Mouse (Mus musculus) midbrain, embryonic 12.5 days (tissue): ENCODE data around the gene Gnaz. TPM values are rescaled to one million over a fixed set of nuclear protein-coding genes. Genes with fewer than 3 reads are reported as not detected.

Experiments used
- ATAC-seq: fragments of 200-750 bp; cut with Nextera tagmentation; 2 replicates; pipeline ENCODE4 v1.8.0; 2017; ENCODE audit warnings: low read depth, moderate TSS enrichment, moderate library complexity; ENCODE audit not compliant: low FRiP score
- H3K27ac ChIP-seq: fragments of 300-500 bp; sonication (generic); replicated peaks from 2 replicates; pipeline ENCODE4 v1.5.1; 2016; ENCODE audit warnings: mild to moderate bottlenecking
- H3K27me3 ChIP-seq: fragments of 300-500 bp; sonication (generic); 2 replicates; pipeline ENCODE4 v1.6.1; 2016; ENCODE audit warnings: mild to moderate bottlenecking
- H3K36me3 ChIP-seq: fragments of 300-500 bp; sonication (generic); 2 replicates; pipeline ENCODE4 v1.6.1; 2016
- H3K4me1 ChIP-seq: fragments of 300-500 bp; sonication (generic); 2 replicates; pipeline ENCODE4 v1.6.1; 2016
- H3K4me2 ChIP-seq: fragments of 300-500 bp; sonication (generic); replicated peaks from 2 replicates; pipeline ENCODE4 v1.6.1; 2016; ENCODE audit warnings: mild to moderate bottlenecking, moderate library complexity
- H3K4me3 ChIP-seq: fragments of 300-500 bp; sonication (generic); 2 replicates; pipeline ENCODE4 v1.5.1; 2016; ENCODE audit warnings: mild to moderate bottlenecking
- H3K9ac ChIP-seq: fragments of 300-500 bp; sonication (generic); replicated peaks from 2 replicates; pipeline ENCODE4 v1.6.1; 2016; ENCODE audit warnings: mild to moderate bottlenecking, moderate library complexity
- H3K9me3 ChIP-seq: fragments of 300-500 bp; sonication (generic); 2 replicates; pipeline ENCODE4 v1.6.1; 2016; ENCODE audit warnings: mild to moderate bottlenecking
- WGBS: fragments of 180-500 bp; shearing (Covaris S2); methylation state at CpG from one replicate; pipeline ENCODE4 v1.1.7; 2016; 5-methylcytosine and 5-hydroxymethylcytosine counted together
- polyA plus RNA-seq: library from polyadenylated mRNA; unstranded; fragments of >200 nt; fragmentation: Nextera tagmentation; extraction: Ambion mirVana; gene quantifications from 2 replicates; pipeline ENCODE4 v1.2.1, GENCODE M21; 2016

Gene Gnaz
- polyA plus RNA-seq, 1 experiment from 2014 or later: 22.2 TPM

GRCm38 (mm10) chr10:74933548-74934190 is 33.3 kb upstream of the Gnaz start:
- 88% methylated on average over 19 of the region's 19 CpGs for WGBS

GRCm38 (mm10) chr10:74934521-74934920 is 32.5 kb upstream of the Gnaz start:
- WGBS: 84% methylated on average over 12 of the region's 12 CpGs
- no peaks in the 10 kb centered on the region for H3K36me3 ChIP-seq

More at GRCm38 (mm10) chr10:74933548-74934190, 33.3 kb upstream of the Gnaz start:
- no peaks in the 10 kb centered on the region for H3K4me1 ChIP-seq
- H3K4me2 ChIP-seq: no peak overlapping the region
- H3K9ac ChIP-seq: no peak overlapping the region
- H3K36me3 ChIP-seq: no peaks in the 10 kb centered on the region
- H3K27ac ChIP-seq: no peak overlapping the region
- no peak for ATAC-seq
- no peak overlapping the region for H3K4me3 ChIP-seq
- no peaks in the 10 kb centered on the region for H3K27me3 ChIP-seq
- H3K9me3 ChIP-seq: no peaks in the 10 kb centered on the region

GRCm38 (mm10) chr10:74935016-74935415 is 32.0 kb upstream of the Gnaz start:
- H3K27ac ChIP-seq: no peak overlapping the region
- H3K36me3 ChIP-seq: no peaks in the 10 kb centered on the region
- WGBS: 32% methylated on average over 6 of the region's 6 CpGs
- H3K9me3 ChIP-seq: no peaks in the 10 kb centered on the region
- no peak overlapping the region for H3K4me2 ChIP-seq
- H3K4me3 ChIP-seq: no peak overlapping the region
- H3K9ac ChIP-seq: no peak overlapping the region
- no peak for ATAC-seq
- no peaks in the 10 kb centered on the region for H3K27me3 ChIP-seq
- H3K4me1 ChIP-seq: no peaks in the 10 kb centered on the region

More at GRCm38 (mm10) chr10:74934521-74934920, 32.5 kb upstream of the Gnaz start:
- Histone ChIP-seq H3K27ac (no peak overlapping the region), H3K27me3 (no peaks in the 10 kb centered on the region), H3K4me1 (no peaks in the 10 kb centered on the region), H3K4me2 (no peak overlapping the region), H3K4me3 (no peak overlapping the region), H3K9me3 (no peaks in the 10 kb centered on the region), H3K9ac (no peak overlapping the region)
- no peak for ATAC-seq

- no peak overlapping the region for H3K27ac ChIP-seq
- ATAC-seq: peak; percentile 64
- H3K4me1 ChIP-seq: no peaks in the 10 kb centered on the region
- no peak overlapping the region for H3K4me2 ChIP-seq
- no peak overlapping the region for H3K9ac ChIP-seq
- H3K4me3 ChIP-seq: no peak overlapping the region
- H3K36me3 ChIP-seq: no peaks in the 10 kb centered on the region
- H3K27me3 ChIP-seq: no peaks in the 10 kb centered on the region
- 78% methylated on average over 10 of the region's 10 CpGs for WGBS
- H3K9me3 ChIP-seq: no peaks in the 10 kb centered on the region
Measured at GRCm38 (mm10) chr10:74937003-74937790, 29.8 kb upstream of the Gnaz start.

GRCm38 (mm10) chr10:74938410-74938809 is 28.6 kb upstream of the Gnaz start:
- Histone ChIP-seq H3K4me3 (no peak overlapping the region), H3K9me3 (no peaks in the 10 kb centered on the region), H3K27ac (no peak overlapping the region), H3K27me3 (no peaks in the 10 kb centered on the region), H3K4me2 (no peak overlapping the region), H3K4me1 (no peaks in the 10 kb centered on the region), H3K36me3 (no peaks in the 10 kb centered on the region), H3K9ac (no peak overlapping the region)
- 73% methylated on average over 5 of the region's 5 CpGs for WGBS
- ATAC-seq: no peak

GRCm38 (mm10) chr10:74939300-74939699 is 27.7 kb upstream of the Gnaz start:
- Histone ChIP-seq H3K4me2 (no peak overlapping the region), H3K36me3 (no peaks in the 10 kb centered on the region), H3K27me3 (no peaks in the 10 kb centered on the region), H3K27ac (no peak overlapping the region), H3K4me3 (no peak overlapping the region), H3K9ac (no peak overlapping the region), H3K4me1 (no peaks in the 10 kb centered on the region), H3K9me3 (no peaks in the 10 kb centered on the region)
- 64% methylated on average over 3 of the region's 3 CpGs for WGBS
- no peak for ATAC-seq

GRCm38 (mm10) chr10:74940795-74941194 is 26.2 kb upstream of the Gnaz start:
- H3K27ac ChIP-seq: no peak overlapping the region
- H3K27me3 ChIP-seq: no peaks in the 10 kb centered on the region
- 95% methylated on average over 1 of the region's 1 CpGs for WGBS
- H3K4me3 ChIP-seq: no peak overlapping the region
- no peak for ATAC-seq
- H3K9ac ChIP-seq: no peak overlapping the region
- H3K4me1 ChIP-seq: no peaks in the 10 kb centered on the region
- no peaks in the 10 kb centered on the region for H3K36me3 ChIP-seq
- H3K9me3 ChIP-seq: no peaks in the 10 kb centered on the region
- no peak overlapping the region for H3K4me2 ChIP-seq

GRCm38 (mm10) chr10:74952830-74953443 is 14.0 kb upstream of the Gnaz start:
- no peak overlapping the region for H3K4me3 ChIP-seq
- H3K27ac ChIP-seq: no peak overlapping the region
- H3K27me3 ChIP-seq: no peaks in the 10 kb centered on the region
- H3K9ac ChIP-seq: no peak overlapping the region
- no peak for ATAC-seq
- H3K4me1 ChIP-seq: 0 out of 2 replicates have a peak, but pooled peaks cover 2% of the 10 kb centered on the region
- WGBS: 40% methylated on average over 9 of the region's 9 CpGs
- no peaks in the 10 kb centered on the region for H3K36me3 ChIP-seq
- no peak overlapping the region for H3K4me2 ChIP-seq
- no peaks in the 10 kb centered on the region for H3K9me3 ChIP-seq

GRCm38 (mm10) chr10:74964380-74964779 is 2.6 kb upstream of the Gnaz start:
- Histone ChIP-seq H3K27ac (no peak overlapping the region), H3K27me3 (peaks cover 47% of the 10 kb centered on the region), H3K36me3 (no peaks in the 10 kb centered on the region), H3K9ac (no peak overlapping the region), H3K4me1 (peaks cover 18% of the 10 kb centered on the region), H3K9me3 (no peaks in the 10 kb centered on the region), H3K4me3 (no peak overlapping the region), H3K4me2 (no peak overlapping the region)
- ATAC-seq: no peak
- 81% methylated on average over 1 of the region's 1 CpGs for WGBS

- Histone ChIP-seq H3K36me3 (no peaks in the 10 kb centered on the region), H3K4me1 (peaks cover 18% of the 10 kb centered on the region), H3K27me3 (peaks cover 48% of the 10 kb centered on the region), H3K4me2 (peak overlapping the region; percentile 96), H3K9me3 (no peaks in the 10 kb centered on the region), H3K9ac (peak overlapping the region; percentile 70), H3K4me3 (peak overlapping the region; percentile 79), H3K27ac (peak overlapping the region; percentile 58)
- ATAC-seq: no peak
- WGBS: 2% methylated on average over 25 of the region's 25 CpGs
Measured at GRCm38 (mm10) chr10:74967651-74968267, 782 bp downstream of the Gnaz start.

- 92% methylated on average over 2 of the region's 2 CpGs for WGBS
- Histone ChIP-seq H3K4me2 (no peak overlapping the region), H3K27ac (no peak overlapping the region), H3K9ac (no peak overlapping the region), H3K9me3 (no peaks in the 10 kb centered on the region), H3K36me3 (no peaks in the 10 kb centered on the region), H3K4me1 (peaks cover 18% of the 10 kb centered on the region), H3K4me3 (no peak overlapping the region), H3K27me3 (peaks cover 39% of the 10 kb centered on the region)
- ATAC-seq: no peak
Measured at GRCm38 (mm10) chr10:74969266-74969665, 2.3 kb downstream of the Gnaz start.

GRCm38 (mm10) chr10:74973026-74973425 is 6.0 kb downstream of the Gnaz start:
- ATAC-seq: no peak

More at GRCm38 (mm10) chr10:74973026-74973425, 6.0 kb downstream of the Gnaz start:
- 75% methylated on average over 6 of the region's 6 CpGs for WGBS
- peaks cover 14% of the 10 kb centered on the region for H3K4me1 ChIP-seq
- H3K27ac ChIP-seq: no peak overlapping the region
- no peak overlapping the region for H3K9ac ChIP-seq
- H3K36me3 ChIP-seq: no peaks in the 10 kb centered on the region
- peaks cover 15% of the 10 kb centered on the region for H3K27me3 ChIP-seq
- H3K9me3 ChIP-seq: no peaks in the 10 kb centered on the region
- no peak overlapping the region for H3K4me3 ChIP-seq
- no peak overlapping the region for H3K4me2 ChIP-seq
